Mouse (Mus musculus): ENCODE measurements around the gene Tuba1a.
"Not testable (repeated sequence)": the region's sequence is repeated elsewhere in the genome, so short reads cannot be mapped to it uniquely, and the experiment has no call there.

Gene Tuba1a

GRCm38 (mm10) chr15:98987661-98988181 is 34.2 kb upstream of the Tuba1a start:
- in situ Hi-C loops (cut with MboI; ENCODE audit: low pct_unique_long_range_greater_than_20kb in 1 of 2, low sequenced_read_pairs in 2 of 2, unreplicated experiment in 1 of 2) = no loop called here

GRCm38 (mm10) chr15:98987077-98987630 is 33.7 kb upstream of the Tuba1a start:
- in situ Hi-C loops (cut with MboI; ENCODE audit: low pct_unique_long_range_greater_than_20kb in 1 of 2, low sequenced_read_pairs in 2 of 2, unreplicated experiment in 1 of 2) = no loop called here

- in situ Hi-C loops (cut with MboI; ENCODE audit: low pct_unique_long_range_greater_than_20kb in 1 of 2, low sequenced_read_pairs in 2 of 2, unreplicated experiment in 1 of 2) = no loop called here
Observed at GRCm38 (mm10) chr15:98985982-98986715, 32.6 kb upstream of the Tuba1a start.

- in situ Hi-C loops (cut with MboI; ENCODE audit: low pct_unique_long_range_greater_than_20kb in 1 of 2, low sequenced_read_pairs in 2 of 2, unreplicated experiment in 1 of 2) = no loop called here
Observed at GRCm38 (mm10) chr15:98985240-98985981, 31.9 kb upstream of the Tuba1a start.

GRCm38 (mm10) chr15:98984681-98985080 is 31.2 kb upstream of the Tuba1a start:
- in situ Hi-C loops (cut with MboI; ENCODE audit: low pct_unique_long_range_greater_than_20kb in 1 of 2, low sequenced_read_pairs in 2 of 2, unreplicated experiment in 1 of 2) = no loop called here

GRCm38 (mm10) chr15:98983431-98984081 is 30.1 kb upstream of the Tuba1a start:
- in situ Hi-C loops (cut with MboI; ENCODE audit: low pct_unique_long_range_greater_than_20kb in 1 of 2, low sequenced_read_pairs in 2 of 2, unreplicated experiment in 1 of 2) = no loop called here

GRCm38 (mm10) chr15:98982100-98982499 is 28.6 kb upstream of the Tuba1a start:
- in situ Hi-C loops (cut with MboI; ENCODE audit: low pct_unique_long_range_greater_than_20kb in 1 of 2, low sequenced_read_pairs in 2 of 2, unreplicated experiment in 1 of 2) = no loop called here

- in situ Hi-C loops (cut with MboI; ENCODE audit: low pct_unique_long_range_greater_than_20kb in 1 of 2, low sequenced_read_pairs in 2 of 2, unreplicated experiment in 1 of 2) = no loop called here
Observed at GRCm38 (mm10) chr15:98980012-98980614, 26.6 kb upstream of the Tuba1a start.

GRCm38 (mm10) chr15:98978409-98979172 is 25.1 kb upstream of the Tuba1a start:
- in situ Hi-C loops (cut with MboI; ENCODE audit: low pct_unique_long_range_greater_than_20kb in 1 of 2, low sequenced_read_pairs in 2 of 2, unreplicated experiment in 1 of 2) = no loop called here

GRCm38 (mm10) chr15:98977759-98978408 is 24.4 kb upstream of the Tuba1a start:
- in situ Hi-C loops (cut with MboI; ENCODE audit: low pct_unique_long_range_greater_than_20kb in 1 of 2, low sequenced_read_pairs in 2 of 2, unreplicated experiment in 1 of 2) = no loop called here

- in situ Hi-C loops (cut with MboI; ENCODE audit: low pct_unique_long_range_greater_than_20kb in 1 of 2, low sequenced_read_pairs in 2 of 2, unreplicated experiment in 1 of 2) = no loop called here
Observed at GRCm38 (mm10) chr15:98976763-98977758, 23.6 kb upstream of the Tuba1a start.

GRCm38 (mm10) chr15:98973015-98973614 is 19.6 kb upstream of the Tuba1a start:
- in situ Hi-C loops (cut with MboI; ENCODE audit: low pct_unique_long_range_greater_than_20kb in 1 of 2, low sequenced_read_pairs in 2 of 2, unreplicated experiment in 1 of 2) = no loop called here

- in situ Hi-C loops (cut with MboI; ENCODE audit: low pct_unique_long_range_greater_than_20kb in 1 of 2, low sequenced_read_pairs in 2 of 2, unreplicated experiment in 1 of 2) = not testable (repeated sequence)
Observed at GRCm38 (mm10) chr15:98971576-98972320, 18.2 kb upstream of the Tuba1a start.

GRCm38 (mm10) chr15:98971111-98971510 is 17.6 kb upstream of the Tuba1a start:
- in situ Hi-C loops (cut with MboI; ENCODE audit: low pct_unique_long_range_greater_than_20kb in 1 of 2, low sequenced_read_pairs in 2 of 2, unreplicated experiment in 1 of 2) = no loop called here

- in situ Hi-C loops (cut with MboI; ENCODE audit: low pct_unique_long_range_greater_than_20kb in 1 of 2, low sequenced_read_pairs in 2 of 2, unreplicated experiment in 1 of 2) = no loop called here
Observed at GRCm38 (mm10) chr15:98969372-98970101, 16.0 kb upstream of the Tuba1a start.
